Mouse (Mus musculus): ENCODE results near the gene Ehbp1l1.

- TF ChIP-seq GATA1 (IDR thresholded peaks at IDR 0.05; ENCODE audit: borderline replicate concordance, low read length): no peak
- no peak for TF ChIP-seq FLI1 (IDR thresholded peaks at IDR 0.05; ENCODE audit: low read length)
Observed at GRCm38 (mm10) chr19:5695849-5696462, 30.2 kb downstream of the Ehbp1l1 start.
